Mouse (Mus musculus) embryonic stem cell, embryonic (primary cell): ENCODE measurements at regions not wholly inside any gene's neighbourhood (a gene's known extent, or its start where the extent isn't known, plus 50 kb on each side); places are given as distances from the start of the nearest gene placed in this dataset.

ENCODE experiments used
- CTCF ChIA-PET, 4 experiments: fragments of 300-600 bp in 2 of 4; fragments of 350-600 bp in 2 of 4; sonication (Branson Sonifier 250); formaldehyde crosslinking; loops; one replicate each; lab custom pipeline; 2022; ENCODE audit warnings: inconsistent platforms in 2 of 4; lab: Charles Lee
- POLR2A ChIA-PET, 4 experiments: fragments of 300-600 bp in 2 of 4; fragments of 350-600 bp in 2 of 4; sonication (Branson Sonifier 250); formaldehyde crosslinking; loops; one replicate each; lab custom pipeline; 2022; ENCODE audit warnings: antibody characterized with exemption in 4 of 4, inconsistent platforms in 1 of 4; lab: Charles Lee

GRCm38 (mm10) chr16:49965528-49966250 is 165.4 kb downstream of the Cd47 start:
- ChIA-PET POLR2A (interaction anchor here in 2 of 4 experiments (0.7 to 1.6 kb wide), 2 partner anchors 11 to 27 kb away, joined by 4 to 7 read pairs; no protein-coding TSS in a partner anchor), CTCF (interaction anchor here in 1 of 4 experiments (0.6 to 0.7 kb wide), 3 partner anchors 24 to 1871 kb away, joined by 3 to 7 read pairs (median 3); no protein-coding TSS in a partner anchor)

- POLR2A ChIA-PET = no interaction called here
- CTCF ChIA-PET = no interaction called here
Observed at GRCm38 (mm10) chr16:49966251-49966588, 165.9 kb downstream of the Cd47 start.

GRCm38 (mm10) chr16:49967110-49967509 is 166.8 kb downstream of the Cd47 start:
- CTCF ChIA-PET = interaction anchor here in 1 of 4 experiments (0.7 kb wide), 1 partner anchor 20 kb away, joined by 3 read pairs; no protein-coding TSS in a partner anchor
- POLR2A ChIA-PET = no interaction called here

GRCm38 (mm10) chr16:49968291-49968870 is 168.0 kb downstream of the Cd47 start:
- ChIA-PET POLR2A (no interaction called here), CTCF (no interaction called here)

- ChIA-PET CTCF (no interaction called here), POLR2A (no interaction called here)
Observed at GRCm38 (mm10) chr16:49969035-49969434, 168.7 kb downstream of the Cd47 start.

GRCm38 (mm10) chr16:49969693-49970296 is 169.5 kb downstream of the Cd47 start:
- ChIA-PET POLR2A (interaction anchor here in 1 of 4 experiments (1.1 kb wide), 1 partner anchor 11 kb away, joined by 3 read pairs; no protein-coding TSS in a partner anchor), CTCF (no interaction called here)

GRCm38 (mm10) chr16:49970297-49970804 is 170.0 kb downstream of the Cd47 start:
- ChIA-PET CTCF (no interaction called here), POLR2A (interaction anchor here in 1 of 4 experiments (1.1 kb wide), 1 partner anchor 11 kb away, joined by 3 read pairs; no protein-coding TSS in a partner anchor)

- CTCF ChIA-PET = interaction anchor here in 2 of 4 experiments (0.7 to 1.1 kb wide), 2 partner anchors 74 to 95 kb away, joined by 3 to 5 read pairs; no protein-coding TSS in a partner anchor
- POLR2A ChIA-PET = interaction anchor here in 1 of 4 experiments (1.1 kb wide), 1 partner anchor 12 kb away, joined by 3 read pairs; no protein-coding TSS in a partner anchor
Observed at GRCm38 (mm10) chr16:49971141-49971555, 170.8 kb downstream of the Cd47 start.

GRCm38 (mm10) chr16:49977276-49977675 is 176.9 kb downstream of the Cd47 start:
- ChIA-PET CTCF (no interaction called here), POLR2A (no interaction called here)

- POLR2A ChIA-PET = no interaction called here
- CTCF ChIA-PET = no interaction called here
Observed at GRCm38 (mm10) chr16:49979426-49979940, 179.2 kb downstream of the Cd47 start.

- ChIA-PET CTCF (interaction anchor here in 1 of 4 experiments (0.5 kb wide), 1 partner anchor 47 kb away, joined by 4 read pairs; no protein-coding TSS in a partner anchor), POLR2A (no interaction called here)
Observed at GRCm38 (mm10) chr16:49980178-49980646, 179.9 kb downstream of the Cd47 start.

- ChIA-PET CTCF (no interaction called here), POLR2A (no interaction called here)
Observed at GRCm38 (mm10) chr16:49982180-49982579, 181.8 kb downstream of the Cd47 start.

GRCm38 (mm10) chr16:49985082-49986076 is 185.0 kb downstream of the Cd47 start:
- ChIA-PET POLR2A (no interaction called here), CTCF (no interaction called here)

GRCm38 (mm10) chr16:49986954-49987353 is 186.6 kb downstream of the Cd47 start:
- ChIA-PET CTCF (no interaction called here), POLR2A (no interaction called here)

- POLR2A ChIA-PET = interaction anchor here in 1 of 4 experiments (0.5 kb wide), 1 partner anchor 1714 kb away, joined by 5 read pairs; no protein-coding TSS in a partner anchor
- CTCF ChIA-PET = interaction anchor here in 1 of 4 experiments (0.6 kb wide), 1 partner anchor 418 kb away, joined by 4 read pairs; no protein-coding TSS in a partner anchor
Observed at GRCm38 (mm10) chr16:49995822-49996221, 195.5 kb downstream of the Cd47 start.

- ChIA-PET CTCF (no interaction called here), POLR2A (no interaction called here)
Observed at GRCm38 (mm10) chr16:49996593-49996992, 196.3 kb downstream of the Cd47 start.

- CTCF ChIA-PET = no interaction called here
Observed at GRCm38 (mm10) chr16:49997040-49997439, 196.7 kb downstream of the Cd47 start.

GRCm38 (mm10) chr16:50000805-50001204 is 200.5 kb downstream of the Cd47 start:
- CTCF ChIA-PET = no interaction called here
- POLR2A ChIA-PET = no interaction called here

More at GRCm38 (mm10) chr16:49997040-49997439, 196.7 kb downstream of the Cd47 start:
- POLR2A ChIA-PET = no interaction called here
